Mouse (Mus musculus) stomach, adult 2 months (tissue): ENCODE measurements around the gene Asf1b. TPM values are rescaled to one million over a fixed set of nuclear protein-coding genes. Genes with fewer than 3 reads are reported as not detected.

Experiments used
- polyA plus RNA-seq: library from polyadenylated mRNA; depleted of rRNA; stranded (reverse); fragments of >200 nt; gene quantifications from 2 replicates; pipeline ENCODE4 v1.2.3, GENCODE M21; 2012; rRNA removed

Asf1b gene
- 8.1 and 10.6 TPM in 2 replicates for polyA plus RNA-seq

GRCm38 (mm10) chr8:83955106-83955957 is at the start of gene Asf1b, which contains the start of gene Gm10644:
Asf1b (plus strand) TSS chr8:83955507.
Gm10644 (minus strand) TSS chr8:83955205.

GRCm38 (mm10) chr8:83972150-83973120 is 17.1 kb downstream of the Asf1b start, which contains the start of gene Prkaca:
Prkaca (plus strand) TSS chr8:83972993.

GRCm38 (mm10) chr8:83997511-83998141 is 42.3 kb downstream of the Asf1b start, which contains the start of gene Samd1:
Samd1 (plus strand) TSS chr8:83997672.

GRCm38 (mm10) chr8:84001281-84002000 is 46.1 kb downstream of the Asf1b start, which contains the start of gene 1700067K01Rik:
1700067K01Rik (plus strand) TSS chr8:84001502.

GRCm38 (mm10) chr8:84011705-84012498 is 56.6 kb downstream of the Asf1b start, which contains the start of gene 2210011C24Rik:
2210011C24Rik (minus strand) TSS chr8:84012171.

Other genes starting within 250 kb of the Asf1b start
- 19.2 and 21.8 TPM in 2 replicates for gene Ddx39, start 240.3 kb upstream of the Asf1b start, polyA plus RNA-seq
- 20.3 and 23.7 TPM in 2 replicates for gene Adgre5, start 214.2 kb upstream of the Asf1b start, polyA plus RNA-seq
- 10.3 and 14.2 TPM in 2 replicates for gene Adgrl1, start 55.4 kb upstream of the Asf1b start, polyA plus RNA-seq
- gene Gm10644, start 302 bp upstream of the Asf1b start, polyA plus RNA-seq: 0.30 and 0.56 TPM in 2 replicates
- gene Prkaca, start 17.5 kb downstream of the Asf1b start, polyA plus RNA-seq: 27.2 and 27.6 TPM in 2 replicates
- 32.0 and 40.5 TPM in 2 replicates for gene Samd1, start 42.2 kb downstream of the Asf1b start, polyA plus RNA-seq
- gene 1700067K01Rik, start 46.0 kb downstream of the Asf1b start, polyA plus RNA-seq: 0.24 and 0.40 TPM in 2 replicates
- gene 2210011C24Rik, start 56.7 kb downstream of the Asf1b start, polyA plus RNA-seq: 17.9 and 33.1 TPM in 2 replicates
- gene Palm3, start 66.0 kb downstream of the Asf1b start, polyA plus RNA-seq: 1.7 and 1.8 TPM in 2 replicates
- gene Il27ra, start 87.1 kb downstream of the Asf1b start, polyA plus RNA-seq: 0.48 and 0.91 TPM in 2 replicates
- gene Rln3, start 89.5 kb downstream of the Asf1b start, polyA plus RNA-seq: 0.22 and 0.30 TPM in 2 replicates
- gene Gm10643, start 109.6 kb downstream of the Asf1b start, polyA plus RNA-seq: 0.11 and 0.22 TPM in 2 replicates
- gene Rfx1, start 111.3 kb downstream of the Asf1b start, polyA plus RNA-seq: 12.3 and 13.3 TPM in 2 replicates
- 24.1 and 24.4 TPM in 2 replicates for gene Dcaf15, start 149.3 kb downstream of the Asf1b start, polyA plus RNA-seq
- gene Podnl1, start 170.5 kb downstream of the Asf1b start, polyA plus RNA-seq: 0.61 and 0.99 TPM in 2 replicates
- gene Cc2d1a, start 192.4 kb downstream of the Asf1b start, polyA plus RNA-seq: 25.5 and 27.2 TPM in 2 replicates
- 0.05 and 0.38 TPM in 2 replicates for gene 4930432K21Rik, start 192.5 kb downstream of the Asf1b start, polyA plus RNA-seq
- gene Nanos3, start 229.7 kb downstream of the Asf1b start, polyA plus RNA-seq: 0.49 and 1.1 TPM in 2 replicates